Mouse (Mus musculus): ENCODE measurements around the gene Hmgxb4.
"Not testable (repeated sequence)": the region's sequence is repeated elsewhere in the genome, so short reads cannot be mapped to it uniquely, and the experiment has no call there.

The Hmgxb4 gene

GRCm38 (mm10) chr8:74993081-74993474 lies at the start of gene Hmgxb4:
Gene Hmgxb4 (plus strand): TSS chr8:74993356.
- DNase-seq (ENCODE audit: inconsistent ontology term) = peak; percentile 14

GRCm38 (mm10) chr8:74949445-74949844 lies 43.7 kb upstream of the Hmgxb4 start:
- no peak for DNase-seq (ENCODE audit: inconsistent ontology term)

GRCm38 (mm10) chr8:74963983-74964382 lies 29.2 kb upstream of the Hmgxb4 start:
- DNase-seq (ENCODE audit: inconsistent ontology term) = no peak

GRCm38 (mm10) chr8:74970286-74970685 lies 22.9 kb upstream of the Hmgxb4 start:
- DNase-seq (ENCODE audit: inconsistent ontology term) = not testable (repeated sequence)

- DNase-seq (ENCODE audit: inconsistent ontology term) = no peak
Observed at GRCm38 (mm10) chr8:74971636-74972035, 21.5 kb upstream of the Hmgxb4 start.

GRCm38 (mm10) chr8:74972322-74972883 lies 20.8 kb upstream of the Hmgxb4 start:
- DNase-seq (ENCODE audit: inconsistent ontology term) = no peak

- DNase-seq (ENCODE audit: inconsistent ontology term) = no peak
Observed at GRCm38 (mm10) chr8:74973121-74973869, 19.9 kb upstream of the Hmgxb4 start.

GRCm38 (mm10) chr8:74973904-74974303 lies 19.3 kb upstream of the Hmgxb4 start:
- DNase-seq (ENCODE audit: inconsistent ontology term) = no peak

GRCm38 (mm10) chr8:74977427-74977826 lies 15.7 kb upstream of the Hmgxb4 start:
- no peak for DNase-seq (ENCODE audit: inconsistent ontology term)

- no peak for DNase-seq (ENCODE audit: inconsistent ontology term)
Observed at GRCm38 (mm10) chr8:74980060-74980710, 13.0 kb upstream of the Hmgxb4 start.

GRCm38 (mm10) chr8:74980711-74981062 lies 12.5 kb upstream of the Hmgxb4 start:
- no peak for DNase-seq (ENCODE audit: inconsistent ontology term)

- no peak for DNase-seq (ENCODE audit: inconsistent ontology term)
Observed at GRCm38 (mm10) chr8:74981809-74982208, 11.3 kb upstream of the Hmgxb4 start.

GRCm38 (mm10) chr8:74987436-74987835 lies 5.7 kb upstream of the Hmgxb4 start:
- DNase-seq (ENCODE audit: inconsistent ontology term) = no peak

- DNase-seq (ENCODE audit: inconsistent ontology term) = no peak
Observed at GRCm38 (mm10) chr8:74990021-74990420, 3.1 kb upstream of the Hmgxb4 start.

GRCm38 (mm10) chr8:74993475-74994451 lies 607 bp downstream of the Hmgxb4 start:
- peak; percentile 91 for DNase-seq (ENCODE audit: inconsistent ontology term)

GRCm38 (mm10) chr8:74994540-74994939 lies 1.4 kb downstream of the Hmgxb4 start:
- no peak for DNase-seq (ENCODE audit: inconsistent ontology term)

GRCm38 (mm10) chr8:75000431-75000830 lies 7.3 kb downstream of the Hmgxb4 start:
- no peak for DNase-seq (ENCODE audit: inconsistent ontology term)

GRCm38 (mm10) chr8:75008826-75009225 lies 15.7 kb downstream of the Hmgxb4 start:
- DNase-seq (ENCODE audit: inconsistent ontology term) = no peak

- DNase-seq (ENCODE audit: inconsistent ontology term) = no peak
Observed at GRCm38 (mm10) chr8:75013557-75013956, 20.4 kb downstream of the Hmgxb4 start.

GRCm38 (mm10) chr8:75013964-75014363 lies 20.8 kb downstream of the Hmgxb4 start:
- DNase-seq (ENCODE audit: inconsistent ontology term) = no peak

GRCm38 (mm10) chr8:75015981-75016380 lies 22.8 kb downstream of the Hmgxb4 start:
- no peak for DNase-seq (ENCODE audit: inconsistent ontology term)

GRCm38 (mm10) chr8:75016422-75016821 lies 23.3 kb downstream of the Hmgxb4 start:
- no peak for DNase-seq (ENCODE audit: inconsistent ontology term)

Data from Muller cell, postnatal 12 days (primary cell).